Mouse (Mus musculus) left cerebral cortex, postnatal 36 days (tissue): ENCODE data around the gene Caprin1. TPM values are rescaled to one million over a fixed set of nuclear protein-coding genes. Genes with fewer than 3 reads are reported as not detected.

Source experiments
- DNase-seq, 2 experiments: peaks; one replicate each; pipeline ENCODE4 v3.0.0; 2021 to 2022; ENCODE audit warnings: low spot score in 2 of 2, mixed read lengths in 1 of 2
- intact Hi-C: fragments of 180-260 bp; cut with DNase I; formaldehyde crosslinking; loops from one replicate; pipeline ENCODE4 v1.15.1; 2025
- total RNA-seq, 2 experiments: library from RNA; stranded (reverse); gene quantifications; 2 replicates each; pipeline ENCODE4 v1.2.3; 2021

Caprin1 gene
- total RNA-seq, 2 experiments from 2014 or later, result 283 to 320 TPM

DNA sequence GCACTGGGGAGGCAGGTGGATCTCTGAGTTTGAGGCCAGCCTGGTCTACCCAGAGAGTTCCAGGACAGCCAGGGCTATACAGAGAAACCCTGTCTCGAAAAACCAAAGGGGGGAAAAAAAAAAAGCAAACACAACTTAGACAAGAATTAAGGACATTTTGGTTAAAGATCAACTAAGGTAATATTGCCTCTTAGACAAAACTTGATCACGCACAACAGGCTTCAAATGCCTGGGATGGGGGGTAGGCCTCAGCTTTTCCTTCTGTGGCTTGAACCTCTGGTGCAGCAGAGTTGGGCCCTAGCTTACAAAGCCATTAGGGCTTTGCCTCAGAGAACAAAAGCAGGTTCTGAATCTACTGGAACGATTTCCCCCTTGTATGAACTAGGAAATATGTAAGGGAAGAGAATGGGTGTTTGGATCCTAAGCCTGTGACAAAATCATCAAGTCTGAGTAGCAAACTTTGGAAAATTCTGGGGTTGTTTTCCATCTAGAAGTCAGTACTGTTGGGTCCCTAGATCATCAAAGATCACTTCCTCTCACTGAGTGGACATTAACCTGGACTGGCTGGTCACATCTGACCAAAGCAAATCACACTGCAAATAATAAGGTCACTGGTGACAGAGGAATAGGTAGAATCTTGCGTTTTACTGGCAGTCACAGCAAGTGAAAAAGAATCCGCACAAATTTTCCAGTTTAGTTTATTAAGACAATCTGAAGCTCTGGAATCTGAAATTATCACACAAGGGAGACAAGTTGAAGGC lies 6.5 kb upstream of the Caprin1 start:
- intact Hi-C loops, result no loop called here
- no peak for DNase-seq

DNA sequence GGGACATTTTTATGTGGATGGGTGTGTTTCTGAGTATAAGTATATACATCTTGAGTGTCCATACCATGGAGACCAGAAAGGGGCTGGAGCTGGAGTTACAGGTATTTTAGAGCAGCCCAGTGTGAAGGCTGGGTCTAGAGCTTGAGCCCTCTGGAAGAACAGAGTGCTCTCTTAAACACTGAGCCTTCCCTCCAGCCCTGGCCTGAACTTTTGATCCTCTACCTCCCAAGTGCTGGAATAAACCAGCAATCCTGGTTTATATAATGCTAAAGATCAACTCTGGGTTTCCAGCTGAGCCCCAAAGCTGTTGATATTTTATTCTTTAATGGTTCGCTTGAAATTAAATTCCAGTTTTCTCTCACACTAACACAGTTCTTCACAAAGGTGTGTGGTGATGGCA lies 5.0 kb upstream of the Caprin1 start:
- intact Hi-C loops, result no loop called here
- DNase-seq, result no peak

DNA sequence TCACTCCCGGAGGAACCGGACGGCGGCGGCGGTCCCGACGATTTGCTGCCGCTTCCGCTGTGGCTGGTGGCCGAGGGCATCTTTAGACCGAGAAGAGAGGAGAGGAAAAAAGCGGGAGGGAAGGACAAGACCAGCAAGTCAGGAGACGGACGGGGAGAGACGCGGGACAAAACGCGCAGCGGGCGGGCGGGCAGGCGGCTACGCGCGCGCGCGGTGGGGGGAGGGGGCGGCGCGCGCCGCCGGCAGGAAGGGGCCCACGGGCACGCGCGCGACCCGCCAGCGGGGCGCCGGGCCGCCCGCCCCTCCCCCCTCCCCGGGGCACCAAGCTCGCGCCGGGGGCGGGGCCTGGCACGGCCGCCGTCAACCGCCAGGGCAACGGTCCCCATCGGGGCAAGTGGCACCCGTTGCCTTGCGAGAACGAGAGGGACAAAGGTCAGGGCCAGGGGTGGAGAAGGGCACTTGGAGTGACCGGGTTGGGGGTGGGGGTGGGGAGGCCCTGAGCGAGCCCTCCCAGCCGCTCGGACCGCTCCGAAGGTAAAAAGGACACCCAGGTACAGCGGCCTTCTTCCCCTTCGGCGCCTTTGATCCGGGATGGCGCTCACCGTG lies 485 bp downstream of the Caprin1 start:
- intact Hi-C loops, result loop anchor here (1.0 to 10.0 kb wide), 3 partner anchors 36 to 328 kb away; partner anchors contain the start of genes A930018P22Rik and Nat10
- DNase-seq, result peak; percentile 82 to 85

DNA sequence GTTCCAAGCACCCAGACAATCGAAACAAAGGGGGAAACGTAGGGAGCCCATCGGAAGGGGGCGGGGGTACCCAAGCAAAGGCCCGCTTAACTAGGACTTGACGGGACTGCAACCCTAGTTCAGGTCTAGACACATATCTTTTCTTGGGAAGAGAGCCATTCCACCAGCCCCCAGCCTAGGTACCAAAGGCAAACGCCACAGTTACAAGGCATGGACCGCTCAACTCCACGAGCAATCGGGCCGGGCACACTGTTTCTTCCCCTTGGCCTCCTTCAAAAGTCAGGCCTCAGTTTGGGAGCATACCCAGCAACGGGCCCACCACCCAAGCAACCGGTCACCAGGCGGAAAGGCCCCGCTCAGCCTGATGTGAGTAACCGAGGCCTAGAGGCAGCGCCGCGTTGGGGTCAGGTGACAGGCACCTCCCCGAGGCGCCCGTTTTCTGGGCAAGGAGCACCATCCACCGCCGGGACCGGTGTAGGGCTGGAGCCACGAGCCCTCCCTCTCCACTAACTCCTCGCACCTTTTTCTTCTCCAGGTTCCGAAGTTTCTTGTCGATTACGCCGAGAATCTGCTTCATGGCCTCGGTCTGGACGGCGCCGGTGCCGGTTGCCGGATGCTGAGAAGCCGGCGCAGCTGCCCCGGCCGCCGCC lies 1.1 kb downstream of the Caprin1 start:
- DNase-seq, result peak in 1 of 2 experiments; percentile 65
- intact Hi-C loops, result loop anchor here (10.0 kb wide), 2 partner anchors 188 to 328 kb away; partner anchors contain the start of gene A930018P22Rik

DNA sequence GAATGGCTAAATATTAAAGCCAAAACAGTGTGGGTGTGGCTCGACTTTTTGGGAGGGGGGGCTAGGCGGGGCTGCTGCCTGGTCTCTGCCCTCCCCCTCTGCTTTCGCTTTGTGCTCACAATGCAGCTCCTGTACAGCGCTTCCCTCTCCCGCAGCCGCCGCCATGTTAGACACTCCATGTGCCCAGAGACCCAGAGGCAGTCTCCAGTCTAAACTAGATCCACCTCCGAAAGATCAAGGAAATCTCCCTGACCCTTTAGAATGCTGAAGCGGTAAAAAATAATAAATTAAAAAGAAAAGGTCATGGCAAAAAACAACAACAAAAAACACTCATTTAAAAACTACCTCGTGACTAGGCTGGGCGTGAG lies 1.6 kb downstream of the Caprin1 start:
- peak; percentile 47 to 48 for DNase-seq
- intact Hi-C loops, result loop anchor here (10.0 kb wide), 2 partner anchors 189 to 329 kb away; partner anchors contain the start of gene A930018P22Rik

DNA sequence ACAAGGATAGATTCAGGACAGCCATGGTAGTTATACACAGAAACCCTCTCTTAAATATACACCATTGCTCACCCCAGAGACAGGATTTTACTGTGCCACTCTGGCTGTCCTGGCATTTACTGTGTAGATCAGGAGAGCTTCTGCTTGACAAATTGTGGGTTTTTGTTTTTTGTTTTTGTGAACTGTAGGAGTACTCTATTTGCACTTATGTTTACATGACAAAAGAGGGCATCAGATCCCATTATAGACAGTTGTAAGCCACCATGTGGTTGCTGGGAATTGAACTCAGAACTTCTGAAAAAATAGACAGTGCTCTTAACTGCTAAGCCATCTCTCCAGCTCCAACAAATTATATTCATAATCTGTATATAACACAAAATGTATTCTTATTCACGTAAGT lies 5.4 kb downstream of the Caprin1 start:
- intact Hi-C loops, result loop anchor here (10.0 kb wide), 2 partner anchors 193 to 333 kb away; partner anchors contain the start of gene A930018P22Rik
- DNase-seq, result no peak

DNA sequence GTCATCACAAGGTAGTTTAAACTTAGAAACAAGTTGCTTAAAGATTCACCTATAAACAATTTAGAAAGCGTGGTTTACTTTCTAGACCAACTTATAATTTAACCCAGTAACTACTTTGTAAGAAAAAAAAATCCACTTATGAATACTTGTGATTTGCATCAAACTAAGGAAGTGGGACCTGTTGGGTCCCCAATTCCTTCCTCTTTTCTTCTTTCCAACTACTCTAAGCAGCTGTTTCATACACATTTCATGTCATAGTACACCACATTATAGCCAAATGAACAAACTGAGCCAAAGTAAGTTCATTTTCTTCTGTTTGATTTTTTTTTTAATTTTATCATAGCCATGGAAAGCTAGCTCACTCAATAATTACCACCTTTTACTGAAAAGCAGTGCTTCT lies 11.7 kb downstream of the Caprin1 start:
- intact Hi-C loops, result no loop called here

DNA sequence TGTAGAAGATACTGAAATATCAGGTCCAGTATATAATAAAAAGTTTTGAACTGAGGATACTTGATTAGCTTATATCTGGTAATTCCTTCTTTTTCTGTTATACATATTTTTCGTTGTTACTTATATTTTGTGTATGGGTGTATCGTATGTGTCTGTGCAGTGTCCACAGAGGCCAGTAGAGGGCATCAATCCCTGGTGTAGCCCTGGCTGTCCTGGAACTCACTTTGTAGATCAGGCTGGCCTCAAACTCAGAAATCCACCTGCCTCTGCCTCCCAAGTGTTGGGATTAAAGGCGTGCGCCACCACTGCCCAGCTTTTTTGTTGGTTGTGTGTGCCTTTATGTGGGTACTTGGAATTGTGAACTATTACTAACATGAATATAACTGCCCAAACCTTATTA lies 12.8 kb downstream of the Caprin1 start:
- intact Hi-C loops, result no loop called here
- no peak for DNase-seq

More for the DNA sequence above, 11.7 kb downstream of the Caprin1 start:
- DNase-seq, result no peak

DNA sequence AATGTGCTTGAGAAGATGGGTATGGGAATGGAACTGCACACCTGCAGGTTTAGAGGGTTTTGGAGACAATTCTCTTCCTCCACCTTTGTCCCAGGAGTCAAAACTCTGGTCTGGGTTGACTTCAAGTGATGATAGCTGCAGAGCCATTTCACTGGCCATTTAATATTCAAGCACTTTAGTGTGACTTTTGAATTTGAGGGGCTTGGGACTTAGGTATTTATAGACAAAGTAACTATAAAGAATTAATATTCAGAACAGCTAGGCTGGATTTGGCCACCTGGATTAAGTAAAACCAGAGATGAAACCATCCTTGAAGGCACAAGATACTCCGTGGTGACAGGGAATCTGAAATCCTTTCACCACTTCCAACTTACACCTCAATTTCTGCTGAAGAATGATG lies 35.0 kb downstream of the Caprin1 start:
- DNase-seq, result no peak
- intact Hi-C loops, result no loop called here

DNA sequence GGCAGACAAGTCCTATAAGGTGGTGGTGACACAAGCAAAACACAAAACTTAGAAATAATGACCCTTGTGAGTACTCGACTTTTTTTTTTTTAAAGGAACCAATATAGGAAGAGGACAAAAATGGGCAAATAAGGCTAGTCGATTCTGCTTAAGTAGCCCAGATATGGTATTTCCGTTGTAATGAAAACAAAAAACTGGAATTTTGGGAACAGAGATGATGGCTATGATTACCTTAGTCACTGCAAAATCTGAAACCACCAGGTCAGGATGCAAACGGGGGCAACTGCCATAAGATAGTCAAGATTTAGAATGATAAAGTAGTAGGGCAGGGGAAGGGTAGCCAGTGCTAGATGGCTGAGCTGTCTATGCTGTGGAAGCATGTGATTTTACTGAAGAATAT lies 35.5 kb downstream of the Caprin1 start:
- intact Hi-C loops, result loop anchor here (1.0 kb wide), 1 partner anchor 35 kb away; the partner anchor contains the start of gene Caprin1
- no peak for DNase-seq

DNA sequence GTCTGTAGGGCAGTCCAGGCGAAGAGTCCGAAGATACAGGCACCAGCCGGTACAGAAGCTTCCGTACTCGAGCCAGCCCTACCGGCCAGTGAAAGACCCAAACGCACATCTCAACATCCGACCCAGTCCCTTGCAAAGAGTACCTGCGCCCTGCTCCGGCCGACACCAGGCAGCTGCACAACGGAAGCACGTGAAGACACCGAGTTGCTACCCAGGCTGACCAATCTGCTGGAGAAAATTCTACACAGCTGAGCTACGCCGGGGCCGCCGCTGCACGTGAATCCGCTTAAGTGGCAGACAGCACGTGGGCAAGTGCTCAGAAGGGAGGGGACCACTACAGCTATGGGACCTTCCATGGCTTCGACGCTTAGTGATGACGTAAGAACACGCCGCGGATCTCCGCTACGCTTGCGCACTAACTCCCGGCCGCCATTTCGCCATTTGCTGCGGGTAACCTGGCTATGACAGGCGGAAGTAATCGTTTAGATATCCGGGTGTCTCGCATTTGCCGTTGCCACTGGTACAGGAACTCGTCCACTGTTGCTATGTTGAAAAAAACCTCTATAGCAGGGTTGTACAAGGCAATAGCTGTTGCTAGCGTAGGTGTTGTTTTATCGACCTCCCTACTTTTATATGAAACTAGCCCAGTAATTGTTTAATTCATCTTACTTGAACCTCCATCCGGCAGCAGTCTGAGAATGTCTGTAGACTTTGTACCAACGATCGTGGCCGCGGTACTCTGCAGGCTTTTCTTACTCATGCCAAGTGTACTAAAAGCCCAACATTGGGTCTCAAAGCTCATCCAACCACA lies 36.3 kb downstream of the Caprin1 start, which contains the start of gene Nat10:
Nat10 (minus strand) TSS at position 365 of the 811 bp plus-strand sequence.
- intact Hi-C loops, result loop anchor here (1.0 kb wide), 1 partner anchor 36 kb away; the partner anchor contains the start of gene Caprin1
- DNase-seq, result peak; percentile 99 to 100

DNA sequence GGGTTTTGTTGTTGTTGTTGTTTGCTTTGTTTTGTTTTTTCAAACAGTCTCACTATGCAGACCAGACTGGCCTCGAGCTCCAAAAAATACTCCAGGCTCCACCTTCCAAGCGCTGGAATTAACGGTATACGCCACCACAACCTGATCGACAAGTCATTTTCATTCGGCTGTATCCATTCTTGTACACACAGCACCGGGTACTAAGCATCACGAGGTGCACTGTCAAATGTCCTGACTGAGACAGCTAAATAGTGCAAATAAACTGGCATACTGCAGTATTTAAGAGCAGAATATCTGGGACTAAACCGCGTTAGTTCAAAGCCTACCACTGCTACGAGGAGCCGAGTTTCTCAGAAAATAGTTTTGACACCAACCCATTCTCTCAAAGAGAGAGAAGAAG lies 37.0 kb downstream of the Caprin1 start:
- DNase-seq, result no peak
- intact Hi-C loops, result no loop called here

DNA sequence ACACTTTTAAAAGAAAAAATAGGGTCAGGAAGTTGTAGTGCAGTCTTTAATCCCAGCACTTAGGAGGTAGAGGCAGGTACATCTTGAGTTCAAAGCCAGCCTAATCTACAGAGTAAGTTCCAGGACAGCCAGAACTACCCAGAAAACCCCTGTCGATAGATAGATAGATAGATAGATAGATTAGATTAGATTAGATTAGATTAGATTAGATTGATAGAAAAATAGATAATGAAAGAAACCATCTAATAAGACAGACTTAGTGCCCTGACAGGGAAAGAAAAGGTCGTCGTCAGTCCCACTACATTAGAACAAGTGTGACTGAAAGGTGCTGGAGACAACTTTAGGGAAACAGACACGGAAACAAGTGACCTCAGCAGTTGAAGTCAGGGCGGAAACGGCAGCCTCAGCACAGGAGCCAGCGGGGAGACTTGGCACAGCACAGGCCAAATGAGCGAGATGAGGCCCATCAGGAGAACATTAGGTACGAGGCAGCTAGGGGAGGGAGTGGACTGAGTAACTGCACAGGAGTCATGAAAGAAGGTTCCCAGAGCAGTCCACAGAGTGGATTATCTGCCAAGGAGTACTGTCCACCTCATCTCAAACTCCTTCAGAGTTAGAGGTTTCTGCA lies 41.9 kb downstream of the Caprin1 start:
- no peak for DNase-seq

DNA sequence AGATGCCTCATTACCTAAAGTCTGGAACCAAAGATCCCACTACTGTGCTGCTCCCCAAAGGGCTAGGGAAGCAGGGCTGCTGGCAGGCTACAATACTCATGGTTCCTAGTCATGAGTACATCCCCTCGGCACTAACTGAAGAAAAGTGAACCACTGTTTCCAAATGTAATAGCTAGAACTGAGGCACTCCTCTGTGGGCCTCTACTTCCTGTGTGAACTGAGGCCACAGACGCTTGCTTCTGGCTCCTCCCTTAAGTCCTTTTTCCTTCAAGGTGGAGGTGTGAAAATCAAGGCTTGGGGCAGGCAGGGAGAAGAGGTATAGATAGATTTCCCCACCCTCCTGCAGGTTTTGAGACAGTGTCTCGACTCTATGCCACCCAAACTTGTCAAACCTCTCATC lies 42.8 kb downstream of the Caprin1 start:
- intact Hi-C loops, result no loop called here
- no peak for DNase-seq

More for the DNA sequence above, 41.9 kb downstream of the Caprin1 start:
- intact Hi-C loops, result no loop called here

DNA sequence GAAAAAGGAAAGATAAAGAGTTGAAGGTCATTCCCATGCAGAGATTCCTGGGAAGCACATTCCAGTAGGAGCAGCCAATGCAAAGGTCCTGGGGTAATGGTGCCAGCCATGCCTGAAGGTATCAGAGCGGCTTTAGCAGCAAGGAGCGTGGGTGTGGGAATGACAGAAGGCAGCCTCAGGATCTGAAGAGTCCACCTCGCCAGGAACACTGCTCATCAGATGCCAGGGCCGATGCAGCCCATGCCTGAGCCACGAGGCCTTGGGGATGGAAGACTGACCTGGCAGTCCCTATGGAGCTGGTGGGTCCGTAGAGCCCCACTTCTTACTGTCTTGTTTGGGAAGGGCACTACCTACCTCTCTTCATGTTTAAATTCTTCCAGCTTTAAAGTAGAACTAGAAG lies 45.7 kb downstream of the Caprin1 start:
- intact Hi-C loops, result no loop called here
- no peak for DNase-seq

DNA sequence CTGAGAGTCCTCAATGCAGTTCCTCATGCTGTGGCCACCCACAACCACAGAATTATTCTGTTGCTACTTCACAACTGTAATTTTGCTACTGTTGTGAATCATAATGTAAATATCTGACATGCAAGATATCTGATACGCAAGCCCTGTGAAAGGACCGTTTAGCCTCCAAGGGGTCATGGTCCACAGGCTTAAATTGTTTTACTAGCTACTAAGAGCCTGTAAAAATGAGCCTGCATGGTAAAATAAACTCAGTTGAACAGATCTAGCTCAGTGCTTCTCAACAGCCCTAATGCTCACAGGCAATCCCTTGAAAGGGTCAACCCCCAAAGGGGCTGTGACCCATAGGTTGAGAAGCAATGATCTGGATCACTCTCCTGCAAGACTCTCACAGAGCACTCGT lies 48.4 kb downstream of the Caprin1 start:
- DNase-seq, result no peak
- intact Hi-C loops, result loop anchor here (10.0 kb wide), 1 partner anchor 294 kb away; no protein-coding TSS in a partner anchor

DNA sequence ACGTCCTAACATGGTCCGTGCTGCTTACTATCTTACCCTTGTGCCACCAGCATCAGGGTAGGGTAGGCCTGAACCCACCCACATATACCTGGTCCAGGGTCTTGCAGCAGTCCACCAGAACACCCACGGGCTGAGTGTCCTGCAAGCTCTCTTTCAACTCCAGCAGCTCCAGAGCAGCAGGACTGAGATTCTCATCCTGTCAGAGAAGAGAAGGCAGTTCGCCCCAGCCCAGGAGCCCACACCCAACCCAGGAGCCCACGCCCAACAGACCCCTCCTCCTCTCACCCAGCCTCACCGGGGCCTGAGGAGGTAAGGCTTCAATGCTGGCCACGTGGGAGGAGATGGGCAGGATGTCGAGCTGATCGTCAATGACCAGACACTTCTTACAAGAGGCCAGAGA lies 49.6 kb downstream of the Caprin1 start:
- no peak for DNase-seq
- intact Hi-C loops, result loop anchor here (10.0 kb wide), 1 partner anchor 293 kb away; no protein-coding TSS in a partner anchor

DNA sequence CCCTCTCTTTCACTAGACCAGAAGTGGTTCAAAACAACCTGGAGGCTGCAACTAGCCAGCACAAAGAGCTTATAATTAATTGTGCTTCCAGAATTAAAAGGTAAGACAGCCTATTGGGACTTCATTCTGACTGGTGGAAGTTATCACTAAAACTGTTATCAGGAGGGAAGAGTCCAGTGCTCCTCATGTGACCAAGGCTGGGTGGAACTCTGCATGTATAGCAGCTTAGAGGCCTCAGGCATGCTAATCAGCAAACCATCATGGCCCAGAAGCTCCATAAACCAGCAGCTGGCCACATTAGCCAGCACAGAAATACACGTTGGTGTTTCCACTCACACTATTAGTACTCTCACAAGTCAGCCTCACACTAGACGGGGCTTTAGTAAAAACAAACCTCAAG lies 50.7 kb downstream of the Caprin1 start:
- intact Hi-C loops, result loop anchor here (10.0 kb wide), 1 partner anchor 292 kb away; no protein-coding TSS in a partner anchor
- no peak for DNase-seq

DNA sequence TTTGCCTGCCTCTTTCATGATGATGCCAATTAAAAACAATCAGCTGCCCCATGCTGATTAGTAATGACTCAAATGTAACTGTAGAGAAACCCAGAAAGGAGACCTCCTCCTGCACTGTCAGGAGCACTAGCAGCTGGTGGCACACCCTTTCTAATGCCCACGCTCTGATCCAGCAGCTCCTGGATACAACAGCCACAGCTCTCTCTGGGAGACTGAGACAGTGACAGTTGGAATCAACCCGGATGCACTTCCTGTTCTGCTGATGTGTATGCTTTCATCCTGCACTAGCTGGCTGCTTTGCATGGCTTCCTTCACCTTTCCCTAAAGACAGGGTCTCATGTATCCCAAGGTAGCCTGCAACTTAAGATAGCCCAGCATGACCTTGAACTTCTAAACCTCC lies 51.4 kb downstream of the Caprin1 start:
- intact Hi-C loops, result loop anchor here (10.0 kb wide), 1 partner anchor 291 kb away; no protein-coding TSS in a partner anchor
- no peak for DNase-seq
